Mouse (Mus musculus): ENCODE measurements around the gene Lrrc14b. TPM values are rescaled to one million over a fixed set of nuclear protein-coding genes. Genes with fewer than 3 reads are reported as not detected.

Lrrc14b gene
- 0.79 TPM for polyA plus RNA-seq (2014; fragmentation: Illumina TruSeq; extraction: RNeasy Lipid Tissue Mini Kit (QIAGEN cat#74804); ENCODE audit: low read depth, low replicate concordance)

GRCm38 (mm10) chr13:74363859-74364235, at the start of gene Lrrc14b:
Lrrc14b (minus strand) TSS chr13:74364005.

GRCm38 (mm10) chr13:74399298-74399839, 35.6 kb upstream of the Lrrc14b start, which contains the start of gene Ftl1-ps1:
Ftl1-ps1 (plus strand) TSS chr13:74399694.

GRCm38 (mm10) chr13:74390371-74390990, 26.7 kb upstream of the Lrrc14b start, which contains the start of gene Zfp72:
Zfp72 (minus strand) TSS chr13:74390836.

GRCm38 (mm10) chr13:74349566-74350434, 14.0 kb downstream of the Lrrc14b start, which contains the start of the genes Sdha and Ccdc127:
Sdha (minus strand) TSS chr13:74350280.
Ccdc127 (plus strand) TSS chr13:74350309.

GRCm38 (mm10) chr13:74317170-74317849, 46.5 kb downstream of the Lrrc14b start, which contains the start of gene Pdcd6:
Pdcd6 (minus strand) TSS chr13:74317580.

Other genes with a start within 250 kb of the Lrrc14b start
- 5.0 TPM for gene Slc9a3, start 242.5 kb downstream of the Lrrc14b start, polyA plus RNA-seq (2014; fragmentation: Illumina TruSeq; extraction: RNeasy Lipid Tissue Mini Kit (QIAGEN cat#74804); ENCODE audit: low read depth, low replicate concordance)
- gene Exoc3, start 155.3 kb downstream of the Lrrc14b start, polyA plus RNA-seq (2014; fragmentation: Illumina TruSeq; extraction: RNeasy Lipid Tissue Mini Kit (QIAGEN cat#74804); ENCODE audit: low read depth, low replicate concordance) = 26.5 TPM
- 0.20 TPM for gene Ahrr, start 71.7 kb downstream of the Lrrc14b start, polyA plus RNA-seq (2014; fragmentation: Illumina TruSeq; extraction: RNeasy Lipid Tissue Mini Kit (QIAGEN cat#74804); ENCODE audit: low read depth, low replicate concordance)
- gene Pdcd6, start 46.4 kb downstream of the Lrrc14b start, polyA plus RNA-seq (2014; fragmentation: Illumina TruSeq; extraction: RNeasy Lipid Tissue Mini Kit (QIAGEN cat#74804); ENCODE audit: low read depth, low replicate concordance) = 112 TPM
- gene Sdha, start 13.7 kb downstream of the Lrrc14b start, polyA plus RNA-seq (2014; fragmentation: Illumina TruSeq; extraction: RNeasy Lipid Tissue Mini Kit (QIAGEN cat#74804); ENCODE audit: low read depth, low replicate concordance) = 230 TPM
- 28.2 TPM for gene Ccdc127, start 13.7 kb downstream of the Lrrc14b start, polyA plus RNA-seq (2014; fragmentation: Illumina TruSeq; extraction: RNeasy Lipid Tissue Mini Kit (QIAGEN cat#74804); ENCODE audit: low read depth, low replicate concordance)
- 3.9 TPM for gene Zfp72, start 26.8 kb upstream of the Lrrc14b start, polyA plus RNA-seq (2014; fragmentation: Illumina TruSeq; extraction: RNeasy Lipid Tissue Mini Kit (QIAGEN cat#74804); ENCODE audit: low read depth, low replicate concordance)
- gene Ftl1-ps1, start 35.7 kb upstream of the Lrrc14b start, polyA plus RNA-seq (2014; fragmentation: Illumina TruSeq; extraction: RNeasy Lipid Tissue Mini Kit (QIAGEN cat#74804); ENCODE audit: low read depth, low replicate concordance) = 28.1 TPM
- gene Zfp825, start 130.0 kb upstream of the Lrrc14b start, polyA plus RNA-seq (2014; fragmentation: Illumina TruSeq; extraction: RNeasy Lipid Tissue Mini Kit (QIAGEN cat#74804); ENCODE audit: low read depth, low replicate concordance) = 10.8 TPM